Mouse (Mus musculus): ENCODE measurements at regions not wholly inside any gene's neighbourhood (a gene's known extent, or its start where the extent isn't known, plus 50 kb on each side); places are given as distances from the start of the nearest gene placed in this dataset.

DNA sequence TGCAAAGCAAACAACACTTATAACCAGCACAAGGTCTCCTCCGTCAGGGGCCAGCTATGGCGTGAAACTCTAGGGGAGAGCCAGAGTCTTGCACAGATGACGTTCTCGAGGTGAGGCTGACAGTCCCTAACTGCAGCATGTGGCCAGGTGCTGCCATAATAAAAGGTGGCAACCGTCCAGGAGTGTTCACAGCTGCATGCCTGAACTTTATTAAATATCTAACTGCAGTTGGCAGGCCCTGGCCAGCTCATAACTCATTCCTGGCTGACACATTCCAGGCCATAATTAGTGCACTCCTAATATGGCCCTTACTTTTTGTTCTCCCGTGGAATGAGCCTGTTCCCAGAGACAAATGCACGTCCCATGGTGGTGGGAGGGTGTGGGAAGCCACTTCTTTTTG lies 169.6 kb downstream of the Gas1 start:
- no peak for DNase-seq (ENCODE audit: low spot score in 2 of 2)

DNA sequence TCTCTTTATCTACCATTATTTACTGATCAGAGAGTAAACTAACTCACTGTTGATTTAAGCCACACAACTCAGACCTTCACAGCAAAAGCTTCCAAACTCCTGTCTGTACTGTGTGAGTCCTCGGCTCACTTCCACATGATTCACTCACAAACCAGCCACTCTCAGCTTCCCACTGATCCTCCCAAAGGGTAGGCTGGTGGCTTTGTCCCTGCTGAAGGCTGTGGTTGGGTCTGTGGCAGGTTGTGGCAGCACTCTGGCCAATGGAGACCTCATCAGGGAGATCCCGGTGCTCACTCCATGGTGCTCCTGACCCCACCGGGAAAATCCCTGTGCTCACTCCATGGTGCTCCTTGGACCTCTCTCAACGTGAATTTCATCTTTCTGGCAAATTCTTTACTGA lies 170.1 kb downstream of the Gas1 start:
- DNase-seq (ENCODE audit: low spot score in 2 of 2): no peak

DNA sequence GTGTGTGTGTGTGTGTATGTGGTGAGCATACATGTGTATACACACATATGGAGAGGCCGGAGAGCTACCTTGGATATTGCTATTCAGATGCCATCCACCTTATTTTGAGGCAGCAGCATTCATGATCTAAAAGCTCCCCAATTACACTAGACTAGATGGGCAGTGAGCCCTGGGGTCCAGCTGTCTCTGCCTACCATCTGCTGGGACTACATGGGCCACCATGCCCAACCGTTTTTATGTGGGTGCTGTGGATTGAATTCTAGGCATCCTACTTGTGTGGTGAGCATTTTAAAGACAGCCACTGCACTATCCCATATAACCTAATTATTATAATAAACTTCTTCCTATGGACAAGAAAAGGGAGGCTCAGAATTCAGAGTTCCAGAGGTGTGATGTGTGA lies 172.6 kb downstream of the Gas1 start:
- no peak for DNase-seq (ENCODE audit: low spot score in 2 of 2)

DNA sequence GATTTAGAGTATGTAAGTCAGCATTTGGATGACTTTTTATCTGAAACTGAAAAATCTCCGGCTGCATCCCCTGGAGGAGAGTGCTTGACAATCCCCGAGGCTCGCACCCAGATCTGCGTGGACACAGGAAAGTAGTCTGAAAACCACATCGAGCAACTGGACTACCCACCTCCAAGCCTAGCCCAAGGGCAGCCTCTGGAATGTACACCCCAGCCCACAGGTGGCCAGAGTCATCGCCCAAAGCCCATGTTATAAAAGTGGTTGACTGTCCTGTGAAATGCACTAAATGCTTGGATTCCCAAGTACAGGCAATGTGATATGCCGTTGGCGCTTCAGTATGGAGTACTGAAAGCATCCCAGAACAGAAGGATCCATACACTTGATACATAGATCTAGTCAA lies 175.1 kb downstream of the Gas1 start:
- DNase-seq (ENCODE audit: low spot score in 2 of 2): no peak

DNA sequence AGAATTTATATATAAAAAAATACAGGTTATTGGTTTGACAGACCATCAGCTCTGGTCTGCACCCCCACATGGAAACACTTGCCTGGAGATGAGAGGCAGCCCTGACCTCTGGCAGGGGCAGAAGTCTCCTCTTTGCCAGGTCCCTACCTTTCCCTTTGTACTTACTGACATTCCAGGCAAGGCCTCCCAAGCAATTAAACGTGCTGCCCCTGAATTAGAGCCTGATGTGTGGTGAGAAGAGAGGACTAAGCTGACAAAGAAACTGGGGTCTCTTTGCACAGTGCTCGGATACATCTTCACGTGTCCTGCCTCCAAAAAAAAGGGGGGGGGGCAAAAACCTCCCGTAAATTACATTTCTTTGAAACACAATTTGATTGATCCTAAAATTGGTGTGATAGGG lies 175.5 kb downstream of the Gas1 start:
- DNase-seq (ENCODE audit: low spot score in 2 of 2): no peak

DNA sequence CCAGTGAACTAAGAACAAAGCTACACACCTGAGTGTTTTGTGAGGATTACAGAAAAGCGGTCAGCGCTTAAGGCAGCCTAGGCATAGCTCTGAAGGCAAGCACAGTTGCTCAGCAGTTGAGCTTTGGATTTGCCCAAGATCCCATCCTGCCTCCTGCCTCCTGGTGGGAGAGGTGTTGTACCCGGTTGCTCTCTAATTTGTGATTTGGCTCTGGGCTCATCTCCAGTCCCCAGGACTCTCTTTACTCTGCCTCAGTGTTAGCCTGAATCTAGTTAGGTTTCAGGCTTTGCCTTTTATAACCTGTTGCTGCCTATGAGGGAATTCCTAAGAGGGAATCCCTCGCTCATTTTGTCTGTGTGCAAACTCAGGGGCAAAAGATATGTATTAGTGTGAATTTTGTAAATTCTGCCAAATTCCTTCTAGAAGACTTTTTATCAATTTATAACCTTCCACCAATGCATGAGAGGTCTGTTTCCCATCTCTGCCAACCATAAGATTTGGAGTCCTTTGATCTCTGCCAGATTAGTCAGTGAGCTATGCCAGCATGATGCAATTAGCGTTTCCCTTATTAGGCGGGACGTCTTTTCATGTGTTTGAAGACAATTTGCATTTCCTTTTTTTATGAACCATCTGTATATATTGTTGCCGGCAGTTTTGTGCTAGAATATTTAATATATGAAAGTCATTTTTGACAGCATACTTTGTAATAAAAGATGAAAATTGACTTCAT lies 176.4 kb downstream of the Gas1 start:
- DNase-seq (ENCODE audit: low spot score in 2 of 2): no peak

DNA sequence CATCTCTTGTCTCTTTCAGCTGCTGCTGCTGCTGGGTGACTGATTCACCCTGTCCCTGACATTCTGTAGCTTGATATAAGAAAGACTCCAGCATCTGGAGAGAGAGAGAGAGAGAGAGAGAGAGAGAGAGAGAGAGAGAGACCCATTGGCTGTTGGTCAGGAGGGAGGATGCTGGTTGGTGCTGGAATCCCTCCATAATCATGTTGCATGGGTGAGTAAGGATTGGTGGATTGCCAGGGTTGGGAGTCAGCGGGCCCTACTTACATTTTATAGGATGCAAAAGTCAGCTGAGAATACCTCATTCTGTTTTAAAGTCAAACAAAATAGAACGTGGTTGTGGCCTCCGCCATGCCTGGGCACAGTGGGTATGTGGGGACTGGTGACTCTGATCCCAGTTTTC lies 174.5 kb upstream of the Tut7 start:
- DNase-seq (ENCODE audit: low spot score in 2 of 2): no peak

DNA sequence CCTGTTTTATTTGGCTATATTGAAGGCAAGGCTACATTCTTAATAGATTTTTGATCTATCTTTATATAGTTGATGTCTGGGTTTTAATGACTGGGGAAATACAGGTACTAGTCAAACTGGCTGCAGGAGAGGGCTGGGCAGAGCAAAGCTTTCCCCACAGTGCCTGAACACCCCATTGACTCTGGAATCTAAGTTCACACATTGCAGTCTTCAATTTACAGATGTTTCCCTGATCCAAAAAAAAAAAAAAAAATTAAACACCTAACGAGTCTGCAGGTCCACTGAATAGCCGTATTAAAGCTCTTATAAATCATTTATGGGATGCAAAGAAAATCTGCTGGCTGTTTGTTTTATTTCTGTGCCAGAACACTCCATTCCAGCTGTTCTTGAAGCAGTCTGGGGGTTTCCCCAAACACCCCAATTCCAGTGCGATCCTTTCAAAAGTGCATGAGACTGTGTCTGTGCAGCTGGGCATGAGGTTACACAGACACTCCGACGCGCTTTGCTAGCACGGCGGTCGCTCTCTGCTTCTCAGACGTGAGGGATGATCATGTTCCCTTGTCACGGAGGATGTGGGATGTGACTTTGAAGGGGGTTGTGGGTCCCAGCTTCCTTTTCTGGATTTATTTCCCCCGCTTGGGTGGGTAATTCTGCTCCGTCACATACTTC lies 173.3 kb upstream of the Tut7 start:
- no peak for DNase-seq (ENCODE audit: low spot score in 2 of 2)

DNA sequence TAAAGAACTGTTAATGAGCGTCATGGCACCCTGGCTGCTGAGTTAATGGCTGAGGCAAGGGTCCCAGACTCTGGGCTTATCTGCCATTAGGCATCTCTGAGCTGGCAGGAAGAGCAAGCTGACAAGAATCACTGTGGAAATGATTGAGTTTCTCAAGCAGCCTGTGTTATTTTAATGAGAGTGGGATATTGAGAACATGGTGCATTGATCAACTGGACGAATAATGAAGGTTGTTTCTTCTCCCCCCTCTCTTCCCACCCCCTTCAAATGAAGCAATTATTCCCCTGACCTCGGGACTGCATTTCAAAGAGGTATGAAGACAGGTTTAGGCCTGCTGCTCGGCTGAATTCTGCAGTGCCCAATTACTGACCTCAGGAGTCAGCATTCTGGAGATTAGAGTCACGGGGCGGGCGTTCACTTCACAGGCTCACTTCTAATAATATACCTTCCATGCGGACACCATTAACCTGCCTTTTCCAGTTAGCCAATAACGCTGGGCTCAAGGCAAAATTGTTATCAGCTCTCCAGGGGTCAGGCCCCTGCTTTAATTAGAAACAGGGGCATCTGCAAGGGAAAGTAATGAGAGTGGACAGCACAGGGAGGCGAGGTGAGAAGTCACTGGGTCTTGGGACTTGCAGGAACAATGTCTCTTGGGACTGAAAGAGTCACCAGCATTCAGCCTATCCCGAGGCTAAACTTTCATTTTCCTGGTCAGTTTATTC lies 170.0 kb upstream of the Tut7 start:
- no peak for DNase-seq (ENCODE audit: low spot score in 2 of 2)

DNA sequence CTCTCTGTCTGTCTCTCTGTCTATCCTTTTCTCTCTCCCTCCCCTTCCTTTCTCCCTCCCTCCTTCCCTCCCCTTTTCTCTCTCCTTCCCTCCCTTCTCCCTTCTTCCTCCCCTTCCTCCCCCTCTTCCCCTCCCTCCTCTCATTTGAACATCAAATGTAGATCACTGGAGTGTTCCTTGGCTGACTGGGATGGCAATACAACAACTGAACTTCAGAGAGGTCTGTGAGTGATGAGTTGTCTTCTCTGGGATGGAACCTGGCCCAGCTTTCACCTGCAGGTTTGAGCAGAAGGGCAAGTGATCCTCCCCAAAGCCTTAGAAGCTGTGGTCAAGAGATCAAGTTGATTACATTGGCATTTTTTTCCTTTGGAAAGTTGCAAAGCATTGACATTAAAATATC lies 169.4 kb upstream of the Tut7 start:
- DNase-seq (ENCODE audit: low spot score in 2 of 2): no peak

DNA sequence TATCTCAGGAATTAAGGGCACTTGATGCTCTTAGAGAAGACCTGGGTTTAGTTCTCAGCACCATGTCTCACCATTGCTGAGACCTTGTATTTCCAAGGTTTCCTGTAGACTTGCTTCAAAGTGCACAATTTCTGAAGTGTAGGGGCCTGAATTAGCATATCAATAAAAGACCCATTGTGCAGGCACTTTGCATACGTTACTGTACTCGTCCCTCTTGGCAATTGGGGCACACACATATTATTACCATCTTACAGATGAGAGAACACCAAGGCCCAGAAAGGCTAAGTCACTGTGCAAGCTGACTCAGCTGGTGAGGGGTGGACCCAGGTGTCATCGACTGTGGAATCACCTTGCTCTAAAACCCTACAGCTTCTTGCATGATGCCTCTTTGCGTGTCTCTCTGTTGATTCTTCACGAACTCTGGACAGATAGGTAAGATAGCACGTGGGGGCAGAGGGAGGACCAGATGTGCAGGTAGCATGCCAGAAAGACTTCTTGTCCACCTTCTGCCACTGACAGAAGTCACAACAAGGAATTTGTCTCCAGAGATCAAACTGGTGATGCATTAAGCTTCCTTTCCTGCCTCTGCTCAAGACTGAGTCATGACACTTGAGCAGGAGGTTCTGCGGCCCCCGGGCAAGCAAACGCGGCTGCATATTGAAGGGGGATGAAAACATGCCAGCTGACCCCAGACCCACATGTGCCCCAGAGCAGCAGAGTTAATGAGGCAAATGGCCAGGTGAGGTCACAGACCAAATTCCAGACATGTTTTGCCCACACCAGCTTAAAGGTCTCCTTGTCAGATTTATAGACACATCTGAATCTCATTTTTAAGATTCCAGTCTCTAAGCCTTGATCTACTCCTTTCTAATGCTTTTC lies 167.7 kb upstream of the Tut7 start:
- DNase-seq (ENCODE audit: low spot score in 2 of 2): no peak

DNA sequence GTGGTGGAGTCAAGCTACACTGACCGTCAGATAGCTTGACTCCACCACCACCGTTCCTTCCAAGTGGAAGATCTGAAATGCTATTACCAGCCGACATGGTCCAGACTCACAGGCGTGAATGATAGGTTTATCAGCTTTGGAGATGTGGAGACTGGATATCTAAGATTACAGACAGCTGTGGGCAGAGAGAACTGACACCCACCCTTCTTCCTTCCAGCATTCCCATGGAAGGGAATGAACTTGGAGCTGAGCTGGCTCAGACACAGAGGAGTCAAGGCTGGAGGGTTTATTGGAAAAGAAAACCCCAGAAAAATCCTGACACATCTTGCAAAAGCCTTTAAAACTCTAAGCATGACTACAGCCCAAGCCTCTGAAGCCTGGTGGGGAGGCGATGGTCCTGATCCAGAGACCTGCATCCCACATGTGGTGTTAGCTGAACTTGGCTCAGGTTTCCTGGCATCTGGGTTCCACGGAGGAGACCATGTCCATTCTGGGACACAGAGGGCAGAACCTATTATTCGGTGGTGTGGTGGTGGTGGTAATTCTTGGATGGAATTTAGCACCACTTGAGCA lies 165.5 kb upstream of the Tut7 start:
- no peak for DNase-seq (ENCODE audit: low spot score in 2 of 2)

DNA sequence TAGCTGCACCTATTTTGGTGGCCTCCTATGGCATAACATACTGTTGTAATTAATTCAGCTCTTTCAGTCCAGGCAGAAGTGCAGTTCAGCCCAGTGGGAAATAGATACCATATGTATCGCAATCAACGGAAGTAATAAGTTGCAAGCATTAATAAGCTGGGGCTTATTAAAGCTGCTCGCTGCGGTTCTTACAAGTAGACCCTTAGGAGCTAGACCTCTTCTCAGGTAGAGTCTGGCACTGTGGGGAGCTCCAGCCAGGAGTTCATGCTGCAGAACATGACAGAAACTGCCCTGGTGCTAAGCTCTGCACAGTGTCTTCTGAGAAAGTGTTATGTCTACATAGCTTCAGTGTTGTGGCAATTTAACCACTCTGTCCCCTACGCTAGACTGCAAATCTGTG lies 153.5 kb upstream of the Tut7 start:
- DNase-seq (ENCODE audit: low spot score in 2 of 2): no peak

DNA sequence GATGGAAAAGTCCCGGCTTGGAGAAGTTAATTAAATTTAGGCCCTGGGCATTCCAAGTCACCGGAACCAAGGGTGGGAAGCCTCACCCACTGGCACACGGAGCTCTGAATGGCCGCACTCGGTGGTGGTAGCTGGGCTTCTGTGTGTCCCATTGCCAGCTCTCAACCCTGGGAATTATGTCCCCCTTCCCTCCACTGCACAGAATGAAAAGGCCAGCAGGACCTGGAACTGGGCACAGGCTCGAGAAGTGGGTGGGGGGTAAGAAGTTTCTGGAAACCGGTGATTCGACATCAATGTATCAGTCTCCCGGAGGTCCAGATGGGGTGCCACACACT lies 149.1 kb upstream of the Tut7 start:
- DNase-seq (ENCODE audit: low spot score in 2 of 2): no peak

DNA sequence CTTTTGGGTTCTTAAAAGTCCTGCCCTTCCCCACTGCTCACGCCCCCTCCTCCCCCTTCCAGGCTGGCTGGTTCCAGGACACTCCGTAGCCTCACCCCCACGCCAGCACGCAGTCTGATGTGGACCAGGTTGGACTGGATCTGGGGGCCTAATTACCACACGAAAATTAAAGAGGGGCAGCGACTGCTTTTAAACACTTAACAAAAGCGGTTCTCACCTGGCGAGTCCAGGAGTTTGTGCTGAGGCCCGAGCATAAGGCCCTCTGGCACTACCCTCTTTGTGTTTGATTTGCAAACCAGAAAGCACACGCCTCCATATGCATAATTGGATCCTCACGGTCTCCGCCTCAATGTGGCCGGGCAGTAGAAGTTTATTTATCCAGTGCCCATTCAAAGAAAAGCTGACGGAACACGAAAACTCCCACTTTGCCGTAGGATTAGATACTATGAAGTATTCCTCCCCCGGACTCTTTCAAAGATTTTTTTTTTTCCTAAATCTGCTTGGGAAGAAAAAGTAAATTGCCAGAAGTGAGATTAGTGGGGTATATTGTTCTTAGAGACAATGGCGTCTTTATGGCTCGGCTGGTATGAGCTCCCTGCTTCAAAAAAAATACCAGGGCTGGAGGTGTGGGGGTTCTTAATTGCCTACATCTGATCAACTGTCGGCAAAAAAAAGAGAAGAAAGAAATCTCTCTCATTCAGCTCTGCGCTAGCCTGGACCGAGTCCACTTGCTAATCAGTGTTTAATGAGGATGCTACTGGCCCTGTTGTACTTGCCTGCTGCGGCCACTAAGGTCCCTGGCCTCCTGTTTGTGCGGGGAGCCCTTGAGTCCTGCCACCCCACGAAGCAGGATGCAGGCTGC lies 148.5 kb upstream of the Tut7 start:
- DNase-seq (ENCODE audit: low spot score in 2 of 2): peak in 1 of 2 experiments; percentile 19

DNA sequence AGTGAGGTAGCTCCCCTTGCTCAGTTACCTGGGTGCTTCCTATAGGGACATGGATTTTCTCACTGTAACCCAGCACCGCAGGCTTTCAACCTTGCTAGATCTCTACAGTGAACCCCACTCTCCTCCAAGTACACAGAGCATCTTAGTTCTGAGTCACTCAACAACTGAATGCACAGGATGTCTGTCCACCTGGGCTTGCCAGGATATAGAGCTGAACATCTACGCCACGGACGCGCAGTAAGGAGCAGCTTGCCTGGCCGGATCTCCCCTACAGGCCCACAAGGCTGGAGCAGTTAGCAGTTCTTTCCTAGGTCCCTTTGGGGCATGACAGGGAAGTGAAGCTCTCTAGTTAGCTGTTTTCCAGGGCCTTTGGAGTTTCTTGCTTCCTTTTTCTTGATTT lies 147.5 kb upstream of the Tut7 start:
- DNase-seq (ENCODE audit: low spot score in 2 of 2): no peak

DNA sequence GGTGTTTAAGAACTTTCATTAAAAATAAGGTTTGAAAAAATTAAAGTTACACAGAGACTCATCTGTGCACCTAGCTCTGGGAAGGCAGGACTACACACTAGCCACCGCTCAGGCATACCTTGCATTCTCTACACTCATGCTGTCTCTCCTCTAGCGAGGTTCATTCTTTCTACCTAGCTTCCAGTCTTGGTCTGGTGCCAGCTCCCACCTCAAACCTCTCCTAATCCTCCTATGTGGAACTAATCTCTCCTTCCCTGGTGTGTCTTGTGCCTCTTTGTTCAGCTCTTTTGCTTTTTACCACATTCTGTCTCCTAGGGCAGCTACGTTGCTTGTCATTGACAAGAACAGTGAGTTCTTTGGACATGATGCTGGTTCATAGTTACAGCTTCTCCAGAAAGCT lies 146.5 kb upstream of the Tut7 start:
- DNase-seq (ENCODE audit: low spot score in 2 of 2): no peak

DNA sequence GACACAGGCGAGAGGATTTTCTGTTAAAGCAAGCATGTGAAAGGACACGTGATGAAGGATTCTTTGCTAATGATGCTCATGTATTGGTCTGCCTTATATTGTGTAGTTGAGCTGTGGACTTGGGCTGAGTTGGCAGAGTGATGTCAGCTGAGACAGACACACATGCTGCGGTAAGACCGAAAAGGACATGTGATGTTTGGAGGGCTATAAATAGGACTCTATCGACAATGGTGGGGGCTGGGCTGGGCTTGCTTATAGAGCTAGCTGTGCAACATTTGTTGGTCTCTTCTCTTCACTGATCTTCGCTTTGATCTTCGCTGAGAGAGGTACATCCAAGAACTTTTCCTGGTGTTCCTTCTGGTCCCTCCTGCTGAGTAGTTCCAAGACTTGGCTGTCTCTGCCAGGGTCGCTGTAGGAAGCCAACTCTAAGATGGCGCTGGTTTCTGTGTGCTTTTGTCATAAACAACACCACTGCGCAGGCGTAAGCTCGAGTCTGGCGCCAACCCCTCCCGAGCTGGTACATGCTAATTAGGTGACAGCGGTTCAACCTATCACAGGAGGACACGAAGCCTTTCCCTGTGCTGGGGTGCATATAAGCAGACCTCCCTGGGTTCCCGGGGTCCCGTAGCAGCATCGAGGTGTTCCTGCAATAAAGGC lies 145.8 kb upstream of the Tut7 start:
- no peak for DNase-seq (ENCODE audit: low spot score in 2 of 2)

DNA sequence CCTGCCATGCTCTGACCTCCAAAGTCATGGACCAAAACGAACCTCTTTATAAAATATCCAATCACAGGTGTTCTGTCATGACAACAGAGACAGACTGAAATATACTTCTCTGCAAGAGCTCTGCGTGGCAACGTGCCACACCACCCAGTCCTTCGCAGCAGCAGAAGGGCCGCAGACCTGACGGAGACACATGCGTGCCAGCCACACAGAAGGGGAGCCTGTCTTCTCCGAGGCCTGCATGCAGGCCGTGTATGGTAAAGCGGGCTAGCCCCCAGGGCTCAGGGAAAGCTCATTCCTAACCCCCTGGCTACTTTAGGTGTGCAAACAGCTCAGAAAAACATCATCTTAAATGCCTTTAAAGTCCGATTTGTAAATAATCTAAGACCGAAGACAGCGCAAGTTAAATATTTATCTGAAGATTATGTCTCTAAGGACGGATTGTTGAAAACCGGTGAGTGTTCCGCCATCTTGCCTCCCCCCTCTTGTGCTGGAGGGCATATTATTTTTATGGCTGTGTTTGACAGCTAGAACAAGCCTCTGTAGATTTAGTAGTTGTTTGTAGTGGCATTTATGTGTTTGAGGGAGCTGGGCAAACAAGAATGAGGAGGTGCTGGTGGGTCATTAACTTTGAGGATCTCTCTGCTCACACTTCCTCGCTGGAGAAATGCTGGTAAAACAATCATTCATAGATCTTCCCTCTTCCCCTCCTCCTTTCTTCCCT lies 143.7 kb upstream of the Tut7 start:
- no peak for DNase-seq (ENCODE audit: low spot score in 2 of 2)

DNA sequence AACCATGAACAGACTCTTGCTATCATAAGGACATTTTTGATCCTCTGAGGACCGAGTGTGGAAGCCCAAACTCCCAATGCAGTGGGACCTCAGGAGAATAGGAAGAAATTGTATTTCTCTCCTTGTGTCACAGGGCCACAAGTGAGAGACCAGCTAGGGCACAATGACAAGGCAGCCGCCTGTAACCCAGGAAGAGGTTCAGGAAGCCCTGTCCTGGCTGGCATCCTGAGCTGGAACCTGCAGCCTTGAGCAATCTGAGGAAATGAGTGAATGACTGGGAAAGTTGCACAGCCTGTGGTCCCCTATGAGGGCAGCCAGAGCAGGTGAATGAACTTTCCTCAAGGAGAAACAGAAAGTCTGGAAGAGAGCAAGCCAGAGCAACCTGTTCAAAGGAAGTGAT lies 142.0 kb upstream of the Tut7 start:
- DNase-seq (ENCODE audit: low spot score in 2 of 2): no peak

All from cerebellum, postnatal 4 days (tissue).